Mouse (Mus musculus): ENCODE data around the gene Tubb2a.

The Tubb2a gene

GRCm38 (mm10) chr13:34051692-34052091 is 26.1 kb downstream of the Tubb2a start:
- DNase-seq (ENCODE audit: low spot score in 2 of 2): no peak

- no peak for DNase-seq (ENCODE audit: low spot score in 2 of 2)
Observed at GRCm38 (mm10) chr13:34050479-34050878, 27.3 kb downstream of the Tubb2a start.

GRCm38 (mm10) chr13:34047526-34047925 is 30.3 kb downstream of the Tubb2a start:
- DNase-seq (ENCODE audit: low spot score in 2 of 2): no peak

GRCm38 (mm10) chr13:34046421-34047012 is 31.3 kb downstream of the Tubb2a start:
- DNase-seq (ENCODE audit: low spot score in 2 of 2): peak; percentile 66 to 79

- DNase-seq (ENCODE audit: low spot score in 2 of 2): peak in 1 of 2 experiments; percentile 13
Observed at GRCm38 (mm10) chr13:34045511-34046249, 32.1 kb downstream of the Tubb2a start.

GRCm38 (mm10) chr13:34043716-34044393 is 34.0 kb downstream of the Tubb2a start:
- DNase-seq (ENCODE audit: low spot score in 2 of 2): no peak

- peak in 1 of 2 experiments; percentile 41 for DNase-seq (ENCODE audit: low spot score in 2 of 2)
Observed at GRCm38 (mm10) chr13:34040091-34040490, 37.7 kb downstream of the Tubb2a start.

GRCm38 (mm10) chr13:34038901-34039341 is 38.9 kb downstream of the Tubb2a start:
- DNase-seq (ENCODE audit: low spot score in 2 of 2): no peak

- DNase-seq (ENCODE audit: low spot score in 2 of 2): no peak
Observed at GRCm38 (mm10) chr13:34038056-34038432, 39.8 kb downstream of the Tubb2a start.

- peak; percentile 86 to 89 for DNase-seq (ENCODE audit: low spot score in 2 of 2)
Observed at GRCm38 (mm10) chr13:34037172-34038055, 40.4 kb downstream of the Tubb2a start, which contains the start of gene Bphl. Gene Bphl (plus strand): TSS chr13:34037597.

- DNase-seq (ENCODE audit: low spot score in 2 of 2): no peak
Observed at GRCm38 (mm10) chr13:34036726-34037125, 41.1 kb downstream of the Tubb2a start.

- no peak for DNase-seq (ENCODE audit: low spot score in 2 of 2)
Observed at GRCm38 (mm10) chr13:34035424-34035823, 42.4 kb downstream of the Tubb2a start.

- DNase-seq (ENCODE audit: low spot score in 2 of 2): no peak
Observed at GRCm38 (mm10) chr13:34032041-34032440, 45.8 kb downstream of the Tubb2a start.

All from urinary bladder, postnatal 4 days (tissue).